Mouse (Mus musculus): ENCODE results near the gene Taok2. TPM values are rescaled to one million over a fixed set of nuclear protein-coding genes. Genes with fewer than 3 reads are reported as not detected.
A peak's percentile ranks its signal among the peaks of the same experiment; 100 is the strongest.

Gene Taok2
- total RNA-seq, 2 experiments from 2014 or later, result 162 to 167 TPM

- Histone ChIP-seq H3K4me3 (no peak overlapping the region), H3K27ac (no peak overlapping the region)
- no peak for TF ChIP-seq CTCF (IDR thresholded peaks at IDR 0.05)
- intact Hi-C loops (cut with DNase I), result no loop called here
- no peak for DNase-seq (ENCODE audit: extremely low spot score in 1 of 2, low spot score in 2 of 2)
These were observed 34.3 kb downstream of the Taok2 start for GRCm38 (mm10) chr7:126850161-126850560.

- no peak; the same call in 1 of the 2 replicates for TF ChIP-seq CTCF (IDR thresholded peaks at IDR 0.05)
- H3K4me3 ChIP-seq, result peak overlapping the region; percentile 66
- DNase-seq (ENCODE audit: extremely low spot score in 1 of 2, low spot score in 2 of 2), result no peak
- H3K27ac ChIP-seq, result peak overlapping the region; percentile 77
- intact Hi-C loops (cut with DNase I), result no loop called here
These were observed 35.7 kb downstream of the Taok2 start for GRCm38 (mm10) chr7:126848794-126849193.

GRCm38 (mm10) chr7:126847421-126848398 lies 36.8 kb downstream of the Taok2 start:
- Histone ChIP-seq H3K4me3 (peak overlapping the region; percentile 66), H3K27ac (peak overlapping the region; percentile 77)
- intact Hi-C loops (cut with DNase I), result no loop called here
- DNase-seq (ENCODE audit: extremely low spot score in 1 of 2, low spot score in 2 of 2), result no peak
- TF ChIP-seq CTCF (IDR thresholded peaks at IDR 0.05), result no peak

GRCm38 (mm10) chr7:126847116-126847420 lies 37.4 kb downstream of the Taok2 start, which contains the start of gene Doc2a:
Doc2a (plus strand) TSS chr7:126847416.
- Histone ChIP-seq H3K4me3 (peak within 1 kb of the TSS; percentile 66), H3K27ac (peak within 1 kb of the TSS; percentile 77)
- intact Hi-C loops (cut with DNase I), result no loop called here
- no peak for TF ChIP-seq CTCF (IDR thresholded peaks at IDR 0.05)
- DNase-seq (ENCODE audit: extremely low spot score in 1 of 2, low spot score in 2 of 2), result no peak

GRCm38 (mm10) chr7:126845516-126845915 lies 39.0 kb downstream of the Taok2 start:
- TF ChIP-seq CTCF (IDR thresholded peaks at IDR 0.05), result no peak
- Histone ChIP-seq H3K27ac (no peak overlapping the region), H3K4me3 (no peak overlapping the region)
- DNase-seq (ENCODE audit: extremely low spot score in 1 of 2, low spot score in 2 of 2), result no peak
- intact Hi-C loops (cut with DNase I), result no loop called here

- TF ChIP-seq CTCF (IDR thresholded peaks at IDR 0.05), result no peak
- H3K4me3 ChIP-seq, result no peak overlapping the region
- H3K27ac ChIP-seq, result peak overlapping the region; percentile 78
- DNase-seq (ENCODE audit: extremely low spot score in 1 of 2, low spot score in 2 of 2), result no peak
- intact Hi-C loops (cut with DNase I), result no loop called here
These were observed 41.2 kb downstream of the Taok2 start for GRCm38 (mm10) chr7:126843276-126843675.

- no peak for TF ChIP-seq CTCF (IDR thresholded peaks at IDR 0.05)
- Histone ChIP-seq H3K27ac (no peak overlapping the region), H3K4me3 (no peak overlapping the region)
- DNase-seq (ENCODE audit: extremely low spot score in 1 of 2, low spot score in 2 of 2), result no peak
- intact Hi-C loops (cut with DNase I), result no loop called here
These were observed 51.2 kb downstream of the Taok2 start for GRCm38 (mm10) chr7:126833294-126833693.

GRCm38 (mm10) chr7:126832036-126832598 lies 52.4 kb downstream of the Taok2 start:
- Histone ChIP-seq H3K4me3 (no peak overlapping the region), H3K27ac (no peak overlapping the region)
- DNase-seq (ENCODE audit: extremely low spot score in 1 of 2, low spot score in 2 of 2), result peak; percentile 77 to 79
- intact Hi-C loops (cut with DNase I), result loop anchor here (1.0 kb wide), 1 partner anchor 278 kb away; no protein-coding TSS in a partner anchor
- TF ChIP-seq CTCF (IDR thresholded peaks at IDR 0.05), result peak; percentile 85

GRCm38 (mm10) chr7:126831539-126831938 lies 53.0 kb downstream of the Taok2 start, which contains the start of gene 4930451I11Rik:
4930451I11Rik (minus strand) TSS chr7:126831639.
- no peak within 1 kb of the TSS for H3K27ac ChIP-seq
- DNase-seq (ENCODE audit: extremely low spot score in 1 of 2, low spot score in 2 of 2), result no peak
- H3K4me3 ChIP-seq, result no peak within 1 kb of the TSS
- no peak for TF ChIP-seq CTCF (IDR thresholded peaks at IDR 0.05)
- intact Hi-C loops (cut with DNase I), result no loop called here

GRCm38 (mm10) chr7:126825952-126826351 lies 58.6 kb downstream of the Taok2 start:
- Histone ChIP-seq H3K4me3 (no peak overlapping the region), H3K27ac (no peak overlapping the region)
- TF ChIP-seq CTCF (IDR thresholded peaks at IDR 0.05), result no peak
- intact Hi-C loops (cut with DNase I), result loop anchor here (10.0 kb wide), 1 partner anchor 129 kb away; the partner anchor contains the start of gene Sez6l2
- DNase-seq (ENCODE audit: extremely low spot score in 1 of 2, low spot score in 2 of 2), result no peak

- DNase-seq (ENCODE audit: extremely low spot score in 1 of 2, low spot score in 2 of 2), result no peak
- intact Hi-C loops (cut with DNase I), result loop anchor here (10.0 kb wide), 1 partner anchor 129 kb away; the partner anchor contains the start of gene Sez6l2
- H3K4me3 ChIP-seq, result no peak overlapping the region
- no peak for TF ChIP-seq CTCF (IDR thresholded peaks at IDR 0.05)
- no peak overlapping the region for H3K27ac ChIP-seq
These were observed 59.1 kb downstream of the Taok2 start for GRCm38 (mm10) chr7:126825403-126825802.

GRCm38 (mm10) chr7:126823940-126824339 lies 60.6 kb downstream of the Taok2 start:
- Histone ChIP-seq H3K27ac (peak overlapping the region; percentile 96), H3K4me3 (peak overlapping the region; percentile 60)
- TF ChIP-seq CTCF (IDR thresholded peaks at IDR 0.05), result no peak
- intact Hi-C loops (cut with DNase I), result loop anchor here (2.0 to 10.0 kb wide), 3 partner anchors 131 to 287 kb away; partner anchors contain the start of genes Gm42742, Prrt2 and Sez6l2
- no peak for DNase-seq (ENCODE audit: extremely low spot score in 1 of 2, low spot score in 2 of 2)
